Mouse (Mus musculus) hindbrain, embryonic 15.5 days (tissue): Measurements from ENCODE around the gene Kdelr3. TPM values are rescaled to one million over a fixed set of nuclear protein-coding genes. Genes with fewer than 3 reads are reported as not detected.
A peak's percentile ranks its signal among the peaks of the same experiment; 100 is the strongest.

ENCODE experiments used
- ATAC-seq: fragments of 200-750 bp; cut with Nextera tagmentation; 2 replicates; pipeline ENCODE4 v1.8.0; 2017; ENCODE audit warnings: low read depth, moderate number of reproducible peaks, moderate TSS enrichment; ENCODE audit not compliant: low FRiP score
- H3K27ac ChIP-seq: fragments of 300-500 bp; sonication (generic); replicated peaks from 2 replicates; pipeline ENCODE4 v1.5.1; 2015; ENCODE audit warnings: mild to moderate bottlenecking, inconsistent platforms
- H3K27me3 ChIP-seq: fragments of 300-500 bp; sonication (generic); 2 replicates; pipeline ENCODE4 v1.6.1; 2015; ENCODE audit warnings: control low read depth, inconsistent platforms
- H3K36me3 ChIP-seq: fragments of 300-500 bp; sonication (generic); 2 replicates; pipeline ENCODE4 v1.6.1; 2015; ENCODE audit warnings: control low read depth, inconsistent platforms
- H3K4me1 ChIP-seq: fragments of 300-500 bp; sonication (generic); replicated peaks from 2 replicates; pipeline ENCODE4 v1.6.1; 2015; ENCODE audit warnings: control low read depth, inconsistent platforms
- H3K4me2 ChIP-seq: fragments of 300-500 bp; sonication (generic); 2 replicates; pipeline ENCODE4 v1.6.1; 2015; ENCODE audit warnings: moderate library complexity, mild to moderate bottlenecking, inconsistent platforms
- H3K4me3 ChIP-seq: fragments of 300-500 bp; sonication (generic); 2 replicates; pipeline ENCODE4 v1.5.1; 2015; ENCODE audit warnings: mild to moderate bottlenecking, inconsistent platforms
- H3K9ac ChIP-seq: fragments of 300-500 bp; sonication (generic); 2 replicates; pipeline ENCODE4 v1.6.1; 2015; ENCODE audit warnings: inconsistent platforms
- H3K9me3 ChIP-seq: fragments of 300-500 bp; sonication (generic); 2 replicates; pipeline ENCODE4 v1.6.1; 2016; ENCODE audit warnings: control low read depth, inconsistent platforms
- WGBS: fragments of 180-500 bp; shearing (Covaris S2); methylation state at CpG from one replicate; pipeline ENCODE4 v1.1.7; 2015; 5-methylcytosine and 5-hydroxymethylcytosine counted together
- microRNA-seq: library from miRNA; unstranded; fragments of <30 nt; microRNA quantifications from one replicate; pipeline ENCODE4, GENCODE M21; 2016
- polyA plus RNA-seq: library from polyadenylated mRNA; unstranded; fragments of >200 nt; fragmentation: Nextera tagmentation; extraction: Ambion mirVana; gene quantifications from 2 replicates; pipeline ENCODE4 v1.2.1, GENCODE M21; 2015

The Kdelr3 gene
- polyA plus RNA-seq, 1 experiment from 2014 or later: 12.0 TPM

GRCm38 (mm10) chr15:79546410-79547288 is 30.4 kb downstream of the Kdelr3 start, which contains the start of gene Ddx17:
Gene Ddx17, minus strand, starts transcription at chr15:79546741.
- ATAC-seq: peak; percentile 99
- peak within 1 kb of the TSS; percentile 99 for H3K27ac ChIP-seq
- 0 out of 2 replicates have a peak, but pooled peaks cover 2% of the 10 kb centered on the region for H3K27me3 ChIP-seq

GRCm38 (mm10) chr15:79547289-79547820 is 31.1 kb downstream of the Kdelr3 start:
- Histone ChIP-seq H3K9ac (peak overlapping the region; percentile 51; the same call in 1 of the 2 replicates), H3K36me3 (peaks cover 20% of the 10 kb centered on the region), H3K4me2 (peak overlapping the region; percentile 83), H3K4me3 (peak overlapping the region; percentile 85), H3K27ac (peak overlapping the region; percentile 97), H3K27me3 (0 out of 2 replicates have a peak, but pooled peaks cover 2% of the 10 kb centered on the region), H3K9me3 (no peaks in the 10 kb centered on the region), H3K4me1 (peaks cover 29% of the 10 kb centered on the region)
- ATAC-seq: no peak
- WGBS: 73% methylated on average over 17 of the region's 17 CpGs

More at GRCm38 (mm10) chr15:79546410-79547288, 30.4 kb downstream of the Kdelr3 start, which contains the start of gene Ddx17:
- WGBS: 2% methylated on average over 81 of the region's 84 CpGs
- no peaks in the 10 kb centered on the region for H3K9me3 ChIP-seq
- H3K4me2 ChIP-seq: peak within 1 kb of the TSS; percentile 83
- peaks cover 27% of the 10 kb centered on the region for H3K36me3 ChIP-seq
- peaks cover 31% of the 10 kb centered on the region for H3K4me1 ChIP-seq
- peak within 1 kb of the TSS; percentile 85 for H3K4me3 ChIP-seq
- H3K9ac ChIP-seq: peak within 1 kb of the TSS; percentile 95

GRCm38 (mm10) chr15:79548226-79548625 is 32.0 kb downstream of the Kdelr3 start:
- peaks cover 12% of the 10 kb centered on the region for H3K36me3 ChIP-seq
- H3K4me3 ChIP-seq: no peak overlapping the region
- H3K9me3 ChIP-seq: no peaks in the 10 kb centered on the region
- peaks cover 28% of the 10 kb centered on the region for H3K4me1 ChIP-seq
- no peak overlapping the region for H3K4me2 ChIP-seq
- H3K27ac ChIP-seq: no peak overlapping the region
- no peak overlapping the region for H3K9ac ChIP-seq
- ATAC-seq: no peak
- H3K27me3 ChIP-seq: 0 out of 2 replicates have a peak, but pooled peaks cover 2% of the 10 kb centered on the region
- 95% methylated on average over 2 of the region's 2 CpGs for WGBS

- no peaks in the 10 kb centered on the region for H3K9me3 ChIP-seq
- no peak overlapping the region for H3K9ac ChIP-seq
- no peaks in the 10 kb centered on the region for H3K36me3 ChIP-seq
- WGBS: 82% methylated on average over 5 of the region's 5 CpGs
- H3K4me2 ChIP-seq: no peak overlapping the region
- no peaks in the 10 kb centered on the region for H3K4me1 ChIP-seq
- 0 out of 2 replicates have a peak, but pooled peaks cover 2% of the 10 kb centered on the region for H3K27me3 ChIP-seq
- no peak for ATAC-seq
- no peak overlapping the region for H3K27ac ChIP-seq
- H3K4me3 ChIP-seq: no peak overlapping the region
Measured at GRCm38 (mm10) chr15:79552566-79552965, 36.4 kb downstream of the Kdelr3 start.

- no peaks in the 10 kb centered on the region for H3K9me3 ChIP-seq
- no peak for ATAC-seq
- WGBS: 81% methylated on average over 3 of the region's 3 CpGs
- H3K27me3 ChIP-seq: no peaks in the 10 kb centered on the region
- H3K4me2 ChIP-seq: no peak overlapping the region
- H3K4me3 ChIP-seq: no peak overlapping the region
- H3K4me1 ChIP-seq: no peaks in the 10 kb centered on the region
- no peaks in the 10 kb centered on the region for H3K36me3 ChIP-seq
- no peak overlapping the region for H3K27ac ChIP-seq
- H3K9ac ChIP-seq: no peak overlapping the region
Measured at GRCm38 (mm10) chr15:79559649-79560048, 43.4 kb downstream of the Kdelr3 start.

- Histone ChIP-seq H3K4me2 (no peak overlapping the region), H3K4me1 (no peaks in the 10 kb centered on the region), H3K36me3 (no peaks in the 10 kb centered on the region), H3K9ac (no peak overlapping the region), H3K4me3 (no peak overlapping the region), H3K9me3 (no peaks in the 10 kb centered on the region), H3K27me3 (no peaks in the 10 kb centered on the region), H3K27ac (no peak overlapping the region)
- WGBS: 85% methylated on average over 9 of the region's 9 CpGs
- ATAC-seq: no peak
Measured at GRCm38 (mm10) chr15:79562417-79562816, 46.2 kb downstream of the Kdelr3 start.

- H3K9ac ChIP-seq: no peak overlapping the region
- WGBS: 69% methylated on average over 1 of the region's 1 CpGs
- H3K27ac ChIP-seq: no peak overlapping the region
- no peaks in the 10 kb centered on the region for H3K4me1 ChIP-seq
- H3K4me2 ChIP-seq: no peak overlapping the region
- no peaks in the 10 kb centered on the region for H3K9me3 ChIP-seq
- no peaks in the 10 kb centered on the region for H3K36me3 ChIP-seq
- no peaks in the 10 kb centered on the region for H3K27me3 ChIP-seq
- no peak for ATAC-seq
- no peak overlapping the region for H3K4me3 ChIP-seq
Measured at GRCm38 (mm10) chr15:79575543-79576222, 59.5 kb downstream of the Kdelr3 start.

GRCm38 (mm10) chr15:79576947-79577346 is 60.7 kb downstream of the Kdelr3 start:
- ATAC-seq: no peak
- H3K4me2 ChIP-seq: no peak overlapping the region
- H3K36me3 ChIP-seq: no peaks in the 10 kb centered on the region
- no peaks in the 10 kb centered on the region for H3K4me1 ChIP-seq
- no peak overlapping the region for H3K9ac ChIP-seq
- 88% methylated on average over 2 of the region's 2 CpGs for WGBS
- no peaks in the 10 kb centered on the region for H3K27me3 ChIP-seq
- H3K4me3 ChIP-seq: no peak overlapping the region
- H3K27ac ChIP-seq: no peak overlapping the region
- no peaks in the 10 kb centered on the region for H3K9me3 ChIP-seq

Small RNA genes lying within 50 kb of the gene (microRNA-seq; reads per million reads assigned to microRNA genes)
- gene Gm44302: not detected

Other genes starting within 250 kb of the Kdelr3 start
- 3.7 and 4.0 TPM in 2 replicates for gene Baiap2l2, start 230.9 kb upstream of the Kdelr3 start, polyA plus RNA-seq
- gene Pla2g6, start 188.0 kb upstream of the Kdelr3 start, polyA plus RNA-seq: 27.1 and 32.5 TPM in 2 replicates
- gene Maff, start 169.8 kb upstream of the Kdelr3 start, polyA plus RNA-seq: 1.00 and 1.0 TPM in 2 replicates
- gene Tmem184b, start 112.8 kb upstream of the Kdelr3 start, polyA plus RNA-seq: 45.7 and 51.6 TPM in 2 replicates
- 229 and 234 TPM in 2 replicates for gene Csnk1e, start 60.8 kb upstream of the Kdelr3 start, polyA plus RNA-seq
- not detected in 2 replicates for gene Kcnj4, start 11.2 kb upstream of the Kdelr3 start, polyA plus RNA-seq
- gene Ddx17, start 30.3 kb downstream of the Kdelr3 start, polyA plus RNA-seq: 47.2 and 53.9 TPM in 2 replicates
- gene Dmc1, start 88.7 kb downstream of the Kdelr3 start, polyA plus RNA-seq: 0.49 and 1.0 TPM in 2 replicates
- 4.5 and 4.9 TPM in 2 replicates for gene Fam227a, start 142.5 kb downstream of the Kdelr3 start, polyA plus RNA-seq
- gene Cby1, start 142.8 kb downstream of the Kdelr3 start, polyA plus RNA-seq: 91.4 and 94.3 TPM in 2 replicates
- 224 and 236 TPM in 2 replicates for gene Tomm22, start 154.4 kb downstream of the Kdelr3 start, polyA plus RNA-seq
- 23.2 and 24.5 TPM in 2 replicates for gene Josd1, start 171.5 kb downstream of the Kdelr3 start, polyA plus RNA-seq
- gene Gtpbp1, start 174.4 kb downstream of the Kdelr3 start, polyA plus RNA-seq: 49.4 and 50.1 TPM in 2 replicates
- gene Sun2, start 226.1 kb downstream of the Kdelr3 start, polyA plus RNA-seq: 6.4 and 7.2 TPM in 2 replicates